Mouse (Mus musculus) testis, postnatal 10 days (tissue): Measurements from ENCODE around the gene Nmd3.

Source experiments
- DNase-seq: peaks from one replicate; pipeline ENCODE4 v3.0.0; 2021; ENCODE audit warnings: low spot score

Gene Nmd3

GRCm38 (mm10) chr3:69763630-69764565, 42.1 kb downstream of the Nmd3 start:
- no peak for DNase-seq

- no peak for DNase-seq
These were observed 43.4 kb downstream of the Nmd3 start for GRCm38 (mm10) chr3:69765206-69765605.

- no peak for DNase-seq
These were observed 47.4 kb downstream of the Nmd3 start for GRCm38 (mm10) chr3:69769150-69769549.

- no peak for DNase-seq
These were observed 51.6 kb downstream of the Nmd3 start for GRCm38 (mm10) chr3:69773356-69773755.

- no peak for DNase-seq
These were observed 57.5 kb downstream of the Nmd3 start for GRCm38 (mm10) chr3:69779246-69779796.

GRCm38 (mm10) chr3:69792823-69793417, 71.1 kb downstream of the Nmd3 start:
- DNase-seq = no peak

- DNase-seq = no peak
These were observed 75.7 kb downstream of the Nmd3 start for GRCm38 (mm10) chr3:69797533-69797932.

GRCm38 (mm10) chr3:69797969-69798368, 76.2 kb downstream of the Nmd3 start:
- no peak for DNase-seq

- DNase-seq = no peak
These were observed 77.3 kb downstream of the Nmd3 start for GRCm38 (mm10) chr3:69799096-69799495.

- no peak for DNase-seq
These were observed 79.1 kb downstream of the Nmd3 start for GRCm38 (mm10) chr3:69800829-69801384.

- DNase-seq = no peak
These were observed 81.4 kb downstream of the Nmd3 start for GRCm38 (mm10) chr3:69803137-69803536.
